In the genomic region with DNA sequence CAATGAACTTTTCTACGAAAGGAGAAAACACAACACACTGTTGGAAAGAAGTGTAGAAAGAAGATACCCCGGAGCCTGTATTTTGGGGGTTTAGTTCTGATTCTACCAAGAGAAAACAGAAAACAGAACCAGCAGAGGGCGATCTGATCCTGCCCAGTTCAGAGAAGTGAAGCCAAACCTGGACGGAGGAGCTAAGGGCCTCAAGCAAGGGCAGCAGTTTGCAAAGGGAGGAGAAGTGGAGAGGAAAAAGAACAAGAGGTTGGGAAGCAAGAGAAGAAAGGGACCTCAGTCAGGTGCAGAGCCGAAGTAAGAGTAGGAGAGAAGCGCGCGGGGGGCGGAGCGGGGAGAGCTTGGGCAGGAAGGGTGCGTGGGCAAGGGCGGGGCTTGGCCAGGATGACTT, we compare ENCODE assay signal across 8 mouse cellular contexts. TPM values are rescaled to one million over a fixed set of nuclear protein-coding genes. Genes with fewer than 3 reads are reported as not detected.
DNase-seq lines count a peak whose midpoint lies in the region; ATAC-seq and TF ChIP-seq lines count a peak whose summit lies in the region.

No protein-coding gene starts in this region.

- ATAC-seq in liver, embryonic 14.5 days (ENCODE audit: insufficient read depth) = no peak

- no peak overlapping the region for H3K27ac ChIP-seq in MEL (ENCODE audit: control insufficient read depth, low read depth, low read length)
- no peak overlapping the region for H3K27ac ChIP-seq in embryonic facial prominence, embryonic 10.5 days (replicated peaks)
- H3K27ac ChIP-seq in liver, embryonic 14.5 days = no peak overlapping the region
- no peak overlapping the region for H3K27ac ChIP-seq in small intestine, adult 2 months (ENCODE audit: insufficient read depth, low read depth, low read length)

- DNase-seq in left cerebral cortex, adult 18-20 months (ENCODE audit: low spot score in 2 of 2) = peak; percentile 55 to 67
- DNase-seq in left cerebral cortex, adult 8-10 months (ENCODE audit: low spot score in 2 of 2) = no peak
- peak; percentile 7 for DNase-seq in MEL (ENCODE audit: low read depth, low spot score)
- DNase-seq in embryonic facial prominence, embryonic 10.5 days (ENCODE audit: low spot score) = peak; percentile 31
- DNase-seq in induced T-regulatory cell, adult 2 months (ENCODE audit: low read depth) = peak; percentile 68
- no peak for DNase-seq in liver, embryonic 14.5 days (ENCODE audit: low read depth in 3 of 3, low spot score in 3 of 3)
- DNase-seq in ovary, postnatal 14 days (ENCODE audit: low spot score) = no peak

- TF ChIP-seq EP300 in MEL (IDR thresholded peaks at IDR 0.05; ENCODE audit: low read depth in 1 of 2, low read length in 2 of 2) = no peak
- TF ChIP-seq EP300 in liver, embryonic 14.5 days (IDR thresholded peaks at IDR 0.05; ENCODE audit: low read depth) = no peak

- H3K4me3 ChIP-seq in MEL (ENCODE audit: control insufficient read depth in 1 of 2, insufficient read depth in 1 of 2, low read depth in 2 of 2, low read length in 2 of 2) = no peak overlapping the region
- H3K4me3 ChIP-seq in embryonic facial prominence, embryonic 10.5 days = peak overlapping the region; percentile 45
- H3K4me3 ChIP-seq in liver, embryonic 14.5 days (ENCODE audit: insufficient read depth in 1 of 2, low read depth in 2 of 2, low read length in 2 of 2) = no peak overlapping the region
- peak overlapping the region; percentile 27 for H3K4me3 ChIP-seq in small intestine, adult 2 months (ENCODE audit: low read depth, low read length)

- TF ChIP-seq RAD21 in MEL (IDR thresholded peaks at IDR 0.05; ENCODE audit: low read depth, low read length) = no peak

- H3K4me2 ChIP-seq in liver, embryonic 14.5 days (ENCODE audit: low read depth) = peak overlapping the region; percentile 22; the same call in 1 of the 2 replicates

- no peaks in the 10 kb centered on the region for H3K27me3 ChIP-seq in MEL (ENCODE audit: control insufficient read depth in 1 of 2, insufficient read depth in 2 of 2, low read length in 2 of 2)
- H3K27me3 ChIP-seq in embryonic facial prominence, embryonic 10.5 days (replicated peaks; ENCODE audit: low read depth, poor library complexity, severe bottlenecking) = no peaks in the 10 kb centered on the region
- no peaks in the 10 kb centered on the region for H3K27me3 ChIP-seq in liver, embryonic 14.5 days (ENCODE audit: control insufficient read depth, insufficient read depth, low read length)
- no peaks in the 10 kb centered on the region for H3K27me3 ChIP-seq in small intestine, adult 2 months (ENCODE audit: control insufficient read depth, insufficient read depth, low read length)

- TF ChIP-seq CTCF in MEL (IDR thresholded peaks at IDR 0.05 in 2 of 3, conservative IDR thresholded peaks at IDR 0.05 in 1 of 3; ENCODE audit: control insufficient read depth in 1 of 3, insufficient read depth in 1 of 3, low read depth in 2 of 3, low read length in 3 of 3, poor library complexity in 1 of 3, severe bottlenecking in 1 of 3) = no peak
- TF ChIP-seq CTCF in liver, embryonic 14.5 days (IDR thresholded peaks at IDR 0.05; ENCODE audit: low read depth) = peak; percentile 46
- TF ChIP-seq CTCF in small intestine, adult 2 months (IDR thresholded peaks at IDR 0.05; ENCODE audit: extremely low read depth, insufficient read length, insufficient replicate concordance, low read depth, low read length) = peak; percentile 9; the same call in 1 of the 2 replicates

- no peaks in the 10 kb centered on the region for H3K36me3 ChIP-seq in MEL (ENCODE audit: control insufficient read depth in 1 of 2, insufficient read depth in 2 of 2, low read length in 2 of 2)
- H3K36me3 ChIP-seq in embryonic facial prominence, embryonic 10.5 days (replicated peaks) = no peaks in the 10 kb centered on the region
- no peaks in the 10 kb centered on the region for H3K36me3 ChIP-seq in liver, embryonic 14.5 days (replicated peaks; ENCODE audit: control insufficient read depth, insufficient read depth, low read depth)
- H3K36me3 ChIP-seq in small intestine, adult 2 months (ENCODE audit: control insufficient read depth, insufficient read depth, low read length) = no peaks in the 10 kb centered on the region

- no peak overlapping the region for H3K9ac ChIP-seq in MEL (ENCODE audit: control insufficient read depth, low read depth, low read length, poor library complexity, severe bottlenecking)
- no peak overlapping the region for H3K9ac ChIP-seq in liver, embryonic 14.5 days (replicated peaks)

- WGBS in embryonic facial prominence, embryonic 10.5 days = 37% methylated on average over 12 of the region's 12 CpGs
- 25% methylated on average over 12 of the region's 12 CpGs for WGBS in liver, embryonic 14.5 days (ENCODE audit: insufficient replicate concordance)
- 27% methylated on average over 12 of the region's 12 CpGs for WGBS in small intestine, adult 2 months

- H3K79me2 ChIP-seq in MEL (ENCODE audit: control insufficient read depth, insufficient read depth, low read length, poor library complexity) = no peaks in the 10 kb centered on the region

- no peaks in the 10 kb centered on the region for H3K4me1 ChIP-seq in MEL (ENCODE audit: control insufficient read depth in 1 of 2, insufficient read depth in 2 of 2, low read length in 2 of 2)
- 0 out of 2 replicates have a peak, but pooled peaks cover 3% of the 10 kb centered on the region for H3K4me1 ChIP-seq in embryonic facial prominence, embryonic 10.5 days
- no peaks in the 10 kb centered on the region for H3K4me1 ChIP-seq in liver, embryonic 14.5 days (replicated peaks; ENCODE audit: control insufficient read depth in 2 of 2, insufficient read depth in 2 of 2, low read length in 1 of 2)
- H3K4me1 ChIP-seq in small intestine, adult 2 months (ENCODE audit: control insufficient read depth, insufficient read depth, insufficient read length, low read length) = no peaks in the 10 kb centered on the region

- no peak for TF ChIP-seq POLR2A in MEL (IDR thresholded peaks at IDR 0.05; ENCODE audit: control insufficient read depth in 1 of 2, insufficient read depth in 1 of 2, low read depth in 1 of 2, low read length in 2 of 2, poor library complexity in 1 of 2)
- no peak for TF ChIP-seq POLR2A in small intestine, adult 2 months (IDR thresholded peaks at IDR 0.05; ENCODE audit: low read depth, low read length)

- no peaks in the 10 kb centered on the region for H3K9me3 ChIP-seq in MEL (replicated peaks; ENCODE audit: insufficient read depth, low read length)
- H3K9me3 ChIP-seq in embryonic facial prominence, embryonic 10.5 days = no peaks in the 10 kb centered on the region
- H3K9me3 ChIP-seq in liver, embryonic 14.5 days (ENCODE audit: control insufficient read depth, low read length) = no peaks in the 10 kb centered on the region

TF ChIP-seq in MEL, 35 proteins besides CTCF, POLR2A, EP300 and RAD21:
- TF ChIP-seq JUND (IDR thresholded peaks at IDR 0.05; ENCODE audit: low read depth, low read length) (no peak), MYC (IDR thresholded peaks at IDR 0.05; ENCODE audit: low read depth, low read length) (no peak)

RNA-seq across cellular contexts. Expression of gene Kcna6, which starts 51.5 kb away (rescaled TPM):
- total RNA-seq in left cerebral cortex, adult 18-20 months (2021) = 10 to 100 TPM; 63.3 to 65.8 TPM
- 10 to 100 TPM; 73.3 to 81.8 (median 75.4) TPM for total RNA-seq in left cerebral cortex, adult 8-10 months (2022)
- total RNA-seq in MEL (2012; rRNA removed) = not detected in 2 replicates
- polyA plus RNA-seq in MEL (2012; ENCODE audit: insufficient read depth in 1 of 2, insufficient read length in 2 of 2, low read depth in 1 of 2, low replicate concordance in 2 of 2, missing spikeins in 1 of 2) = not detected
- polyA plus RNA-seq in embryonic facial prominence, embryonic 10.5 days (2016; fragmentation: Nextera tagmentation; extraction: Ambion mirVana) = 6.7 and 8.1 TPM in 2 replicates
- polyA plus RNA-seq in liver, embryonic 14.5 days (2012; rRNA removed) = 0.07 and 0.11 TPM in 2 replicates
- 0.06 and 0.10 TPM in 2 replicates for polyA plus RNA-seq in liver, embryonic 14.5 days (2014; fragmentation: Nextera tagmentation; extraction: Ambion mirVana)
- 0.23 and 0.55 TPM in 2 replicates for polyA plus RNA-seq in small intestine, adult 2 months (2012; rRNA removed)

RNA-seq across cellular contexts. Expression of gene Ndufa9, which starts 57.0 kb away (rescaled TPM):
- total RNA-seq in left cerebral cortex, adult 18-20 months (2021) = 100 to 1,000 TPM; 151 to 164 TPM
- 100 to 1,000 TPM; 155 to 170 (median 160) TPM for total RNA-seq in left cerebral cortex, adult 8-10 months (2022)
- 156 and 162 TPM in 2 replicates for total RNA-seq in MEL (2012; rRNA removed)
- polyA plus RNA-seq in MEL (2012; ENCODE audit: insufficient read depth in 1 of 2, insufficient read length in 2 of 2, low read depth in 1 of 2, low replicate concordance in 2 of 2, missing spikeins in 1 of 2) = 100 to 1,000 TPM in 1 of 2 experiments, not detected in 1; 176 TPM
- polyA plus RNA-seq in embryonic facial prominence, embryonic 10.5 days (2016; fragmentation: Nextera tagmentation; extraction: Ambion mirVana) = 192 and 195 TPM in 2 replicates
- 54.1 and 63.5 TPM in 2 replicates for polyA plus RNA-seq in liver, embryonic 14.5 days (2012; rRNA removed)
- polyA plus RNA-seq in liver, embryonic 14.5 days (2014; fragmentation: Nextera tagmentation; extraction: Ambion mirVana) = 145 and 151 TPM in 2 replicates
- 49.3 and 93.4 TPM in 2 replicates for polyA plus RNA-seq in small intestine, adult 2 months (2012; rRNA removed)

Comparison
In these comparisons a context has a peak if more than half of its experiments do, and no peak if none do; other contexts are left out.
1. DNase-seq: peak in left cerebral cortex, adult 18-20 months (2 of 2), MEL (single experiment), embryonic facial prominence, embryonic 10.5 days (single experiment) and induced T-regulatory cell, adult 2 months (single experiment); none in left cerebral cortex, adult 8-10 months (0 of 2), liver, embryonic 14.5 days (0 of 3) and ovary, postnatal 14 days (single experiment).
2. H3K4me3 ChIP-seq: peak in embryonic facial prominence, embryonic 10.5 days (single experiment) and small intestine, adult 2 months (single experiment); none in MEL (0 of 2) and liver, embryonic 14.5 days (0 of 2).
3. CTCF ChIP-seq: peak in liver, embryonic 14.5 days (single experiment) and small intestine, adult 2 months (single experiment); none in MEL (0 of 3).